Mouse (Mus musculus) gastrocnemius, postnatal 4 days (tissue): ENCODE data around the gene Fmo3. TPM values are rescaled to one million over a fixed set of nuclear protein-coding genes. Genes with fewer than 3 reads are reported as not detected.
A peak's percentile ranks its signal among the peaks of the same experiment; 100 is the strongest.

ENCODE experiments used
- DNase-seq, 2 experiments: peaks; one replicate each; pipeline ENCODE4 v3.0.0; 2021 to 2022; ENCODE audit warnings: low spot score in 2 of 2, mixed read lengths in 2 of 2
- long read RNA-seq, 2 experiments: library from polyadenylated mRNA; stranded (forward); transcript quantifications; one replicate each; pipeline ENCODE4 v2.0.0; 2021
- total RNA-seq, 2 experiments: library from RNA; stranded (reverse); gene quantifications; 2 replicates each; pipeline ENCODE4 v1.2.3; 2021

Fmo3 gene
- total RNA-seq = not detected
- long read RNA-seq, experiment 1 = 0 reads
- long read RNA-seq, experiment 2 = 0 reads

- no peak for DNase-seq
These were observed at the start of gene Fmo3 for GRCm38 (mm10) chr1:162984428-162984827. Gene Fmo3, minus strand, starts transcription at chr1:162984528.

- DNase-seq = no peak
These were observed 38.7 kb upstream of the Fmo3 start for GRCm38 (mm10) chr1:163023075-163023474.

GRCm38 (mm10) chr1:163009220-163009619 lies 24.9 kb upstream of the Fmo3 start:
- no peak for DNase-seq

GRCm38 (mm10) chr1:163003496-163003895 lies 19.2 kb upstream of the Fmo3 start:
- DNase-seq = no peak

- DNase-seq = peak in 1 of 2 experiments; percentile 17
These were observed 17.0 kb upstream of the Fmo3 start for GRCm38 (mm10) chr1:163001271-163001829.

- DNase-seq = no peak
These were observed 3.2 kb upstream of the Fmo3 start for GRCm38 (mm10) chr1:162987546-162987945.

GRCm38 (mm10) chr1:162986777-162987176 lies 2.4 kb upstream of the Fmo3 start:
- no peak for DNase-seq

GRCm38 (mm10) chr1:162986121-162986748 lies 1.9 kb upstream of the Fmo3 start:
- no peak for DNase-seq

GRCm38 (mm10) chr1:162963556-162963955 lies 20.8 kb downstream of the Fmo3 start:
- DNase-seq = no peak

GRCm38 (mm10) chr1:162957422-162957821 lies 26.9 kb downstream of the Fmo3 start:
- no peak for DNase-seq

GRCm38 (mm10) chr1:162953079-162953478 lies 31.2 kb downstream of the Fmo3 start:
- no peak for DNase-seq

- DNase-seq = no peak
These were observed 34.6 kb downstream of the Fmo3 start for GRCm38 (mm10) chr1:162949763-162950162.

GRCm38 (mm10) chr1:162947934-162948333 lies 36.4 kb downstream of the Fmo3 start:
- DNase-seq = no peak

- DNase-seq = no peak
These were observed 37.3 kb downstream of the Fmo3 start for GRCm38 (mm10) chr1:162946837-162947558.

- no peak for DNase-seq
These were observed 40.6 kb downstream of the Fmo3 start for GRCm38 (mm10) chr1:162943700-162944099.

- DNase-seq = peak; percentile 31 to 46
These were observed 45.5 kb downstream of the Fmo3 start for GRCm38 (mm10) chr1:162938696-162939351.

GRCm38 (mm10) chr1:162937970-162938695 lies 46.2 kb downstream of the Fmo3 start:
- DNase-seq = no peak

- no peak for DNase-seq
These were observed 46.9 kb downstream of the Fmo3 start, which contains the start of gene Fmo6 for GRCm38 (mm10) chr1:162937415-162937814. Gene Fmo6, minus strand, starts transcription at chr1:162937515.

GRCm38 (mm10) chr1:162934374-162935012 lies 49.8 kb downstream of the Fmo3 start:
- no peak for DNase-seq

- DNase-seq = no peak
These were observed 51.9 kb downstream of the Fmo3 start for GRCm38 (mm10) chr1:162932386-162932785.

- no peak for DNase-seq
These were observed 52.4 kb downstream of the Fmo3 start for GRCm38 (mm10) chr1:162931880-162932279.
